Mouse (Mus musculus): Measurements from ENCODE around the gene Cln5. TPM values are rescaled to one million over a fixed set of nuclear protein-coding genes. Genes with fewer than 3 reads are reported as not detected.

Gene Cln5
- polyA plus RNA-seq (2015; fragmentation: Nextera tagmentation; extraction: Ambion mirVana), result 15.7 and 17.1 TPM in 2 replicates

DNA sequence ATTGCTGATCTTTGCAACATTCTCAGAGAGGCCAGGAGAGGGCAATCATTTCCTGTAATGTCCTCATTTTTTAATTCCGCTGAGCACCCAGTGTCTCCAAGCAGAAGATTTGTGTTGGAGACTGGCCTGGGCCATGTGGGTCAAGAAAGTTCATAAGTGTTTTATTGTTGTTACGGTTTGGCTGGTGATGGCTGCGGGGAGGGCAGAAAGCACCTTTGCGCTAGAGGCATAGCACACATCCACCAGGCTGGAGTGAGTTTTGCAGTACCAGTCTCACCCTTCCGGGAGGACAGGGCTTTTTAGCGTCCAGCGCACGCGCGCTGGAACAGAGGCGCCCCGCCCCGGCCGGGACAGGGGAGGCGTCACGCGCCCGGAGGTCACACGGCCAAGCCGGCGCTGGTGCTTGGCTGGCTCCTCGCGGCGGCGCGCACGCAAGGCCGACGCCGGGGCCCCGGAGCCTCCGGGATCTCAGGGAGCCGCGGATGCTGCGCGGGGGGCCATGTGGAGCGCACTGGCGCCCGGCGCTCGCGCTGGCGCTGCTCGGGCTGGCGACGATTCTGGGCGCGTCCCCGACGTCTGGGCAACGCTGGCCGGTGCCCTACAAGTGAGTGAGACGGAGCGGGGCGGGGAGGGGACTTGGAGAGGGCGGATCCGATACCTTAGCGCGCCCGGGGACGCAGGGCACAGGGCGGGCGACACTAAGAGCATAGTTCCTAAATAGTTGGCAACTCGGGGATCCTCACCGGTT is at the start of gene Cln5:
Gene Cln5, plus strand, starts transcription at position 353 of the 748 bp plus-strand sequence.
- peak within 1 kb of the TSS; percentile 79 for H3K9ac ChIP-seq (ENCODE audit: low read depth, low read length)
- no peaks in the 10 kb centered on the region for H3K4me1 ChIP-seq (replicated peaks; ENCODE audit: control insufficient read depth, insufficient read depth, low read length)
- H3K27me3 ChIP-seq (replicated peaks; ENCODE audit: control insufficient read depth, insufficient read depth, low read length), result no peaks in the 10 kb centered on the region
- no peaks in the 10 kb centered on the region for H3K9me3 ChIP-seq (ENCODE audit: control insufficient read depth)
- peak within 1 kb of the TSS; percentile 77 for H3K4me3 ChIP-seq (ENCODE audit: low read depth, low read length)
- H3K36me3 ChIP-seq (ENCODE audit: control insufficient read depth, insufficient read depth), result peaks cover 22% of the 10 kb centered on the region
- H3K4me2 ChIP-seq (replicated peaks; ENCODE audit: low read depth), result peak within 1 kb of the TSS; percentile 90
- under 1% methylated on average over 61 of the region's 65 CpGs for WGBS
- peak; percentile 98 for ATAC-seq
- TF ChIP-seq CTCF (IDR thresholded peaks at IDR 0.05; ENCODE audit: low read depth), result peak; percentile 71
- H3K27ac ChIP-seq (ENCODE audit: low read depth, low read length), result peak within 1 kb of the TSS; percentile 80

DNA sequence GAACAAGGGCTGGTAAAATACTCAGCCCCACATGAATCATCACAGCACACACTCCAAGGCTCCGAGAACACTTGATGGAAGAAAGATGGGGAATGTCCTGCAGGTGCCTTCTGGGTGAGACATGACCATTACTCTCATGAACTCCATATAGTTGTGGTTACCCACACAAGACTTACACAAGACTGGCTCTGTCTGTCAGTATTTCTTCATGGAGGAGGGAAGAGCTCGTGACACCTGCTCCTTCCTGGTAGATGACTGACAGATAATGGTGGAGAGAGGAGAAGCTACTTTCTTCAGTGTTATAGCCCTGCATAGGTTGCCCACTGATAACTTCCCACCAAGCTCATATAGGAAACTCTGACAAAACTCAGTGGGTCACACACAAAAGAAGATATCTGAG is 40.8 kb upstream of the Cln5 start:
- no peak overlapping the region for H3K9ac ChIP-seq (ENCODE audit: low read depth, low read length)
- H3K36me3 ChIP-seq (ENCODE audit: control insufficient read depth, insufficient read depth), result no peaks in the 10 kb centered on the region
- H3K4me2 ChIP-seq (replicated peaks; ENCODE audit: low read depth), result no peak overlapping the region
- no peaks in the 10 kb centered on the region for H3K9me3 ChIP-seq (ENCODE audit: control insufficient read depth)
- no peak overlapping the region for H3K4me3 ChIP-seq (ENCODE audit: low read depth, low read length)
- H3K4me1 ChIP-seq (replicated peaks; ENCODE audit: control insufficient read depth, insufficient read depth, low read length), result no peaks in the 10 kb centered on the region
- no peak for ATAC-seq
- 72% methylated on average over 2 of the region's 2 CpGs for WGBS
- H3K27me3 ChIP-seq (replicated peaks; ENCODE audit: control insufficient read depth, insufficient read depth, low read length), result no peaks in the 10 kb centered on the region
- H3K27ac ChIP-seq (ENCODE audit: low read depth, low read length), result no peak overlapping the region
- no peak for TF ChIP-seq CTCF (IDR thresholded peaks at IDR 0.05; ENCODE audit: low read depth)

DNA sequence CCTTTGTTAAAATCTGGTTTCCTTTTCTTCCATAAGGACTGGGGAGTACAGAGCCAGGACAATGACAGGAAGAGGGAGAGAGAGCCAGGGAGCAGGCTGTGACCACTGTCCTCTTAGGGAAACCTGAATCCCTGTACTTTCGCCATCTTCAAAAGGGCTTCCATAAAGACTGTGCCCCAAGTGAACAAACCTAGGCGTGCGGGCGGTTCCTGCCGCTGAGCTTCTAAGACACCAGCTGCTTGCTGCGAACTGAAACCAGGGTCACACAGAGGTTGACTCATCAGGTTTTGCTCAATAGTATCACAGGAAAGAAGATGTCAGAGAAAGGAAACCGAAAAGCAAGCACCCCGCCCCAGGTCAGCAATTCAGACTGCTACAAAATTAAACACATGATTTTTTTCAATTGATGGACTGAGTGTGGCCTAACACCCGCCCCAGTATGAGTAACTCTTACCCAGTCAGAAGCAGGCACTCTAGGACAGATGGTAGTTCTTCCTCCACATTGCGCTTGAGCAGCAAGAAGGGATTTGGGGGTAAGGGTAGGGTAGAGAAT is 36.7 kb upstream of the Cln5 start:
- no peaks in the 10 kb centered on the region for H3K4me1 ChIP-seq (replicated peaks; ENCODE audit: control insufficient read depth, insufficient read depth, low read length)
- no peak overlapping the region for H3K4me2 ChIP-seq (replicated peaks; ENCODE audit: low read depth)
- no peaks in the 10 kb centered on the region for H3K27me3 ChIP-seq (replicated peaks; ENCODE audit: control insufficient read depth, insufficient read depth, low read length)
- no peak overlapping the region for H3K9ac ChIP-seq (ENCODE audit: low read depth, low read length)
- WGBS, result 62% methylated on average over 10 of the region's 10 CpGs
- ATAC-seq, result no peak
- H3K27ac ChIP-seq (ENCODE audit: low read depth, low read length), result no peak overlapping the region
- H3K36me3 ChIP-seq (ENCODE audit: control insufficient read depth, insufficient read depth), result no peaks in the 10 kb centered on the region
- H3K9me3 ChIP-seq (ENCODE audit: control insufficient read depth), result no peaks in the 10 kb centered on the region
- no peak for TF ChIP-seq CTCF (IDR thresholded peaks at IDR 0.05; ENCODE audit: low read depth)
- no peak overlapping the region for H3K4me3 ChIP-seq (ENCODE audit: low read depth, low read length)

DNA sequence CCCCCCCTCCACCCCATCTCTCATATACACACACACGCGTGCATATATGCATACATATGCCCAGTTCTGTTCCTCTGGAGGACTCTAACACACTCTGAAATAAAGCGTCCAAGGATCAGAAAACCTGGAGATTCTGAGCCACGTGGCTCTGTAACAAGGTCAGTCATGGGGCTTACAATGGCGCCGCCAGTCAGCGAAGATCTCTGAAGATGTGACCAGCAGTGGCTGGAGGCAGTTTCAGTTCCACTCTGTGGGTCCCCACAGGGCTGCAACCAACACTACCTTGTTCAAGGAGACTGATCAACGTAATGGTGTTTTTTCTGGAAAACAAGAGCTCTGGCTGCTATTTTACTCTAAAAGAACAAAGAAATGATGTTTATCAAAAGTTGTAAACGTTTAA is 35.9 kb upstream of the Cln5 start:
- no peak overlapping the region for H3K9ac ChIP-seq (ENCODE audit: low read depth, low read length)
- no peak overlapping the region for H3K4me2 ChIP-seq (replicated peaks; ENCODE audit: low read depth)
- ATAC-seq, result no peak
- no peak overlapping the region for H3K27ac ChIP-seq (ENCODE audit: low read depth, low read length)
- H3K27me3 ChIP-seq (replicated peaks; ENCODE audit: control insufficient read depth, insufficient read depth, low read length), result no peaks in the 10 kb centered on the region
- no peak for TF ChIP-seq CTCF (IDR thresholded peaks at IDR 0.05; ENCODE audit: low read depth)
- no peaks in the 10 kb centered on the region for H3K9me3 ChIP-seq (ENCODE audit: control insufficient read depth)
- H3K36me3 ChIP-seq (ENCODE audit: control insufficient read depth, insufficient read depth), result no peaks in the 10 kb centered on the region
- H3K4me3 ChIP-seq (ENCODE audit: low read depth, low read length), result no peak overlapping the region
- 80% methylated on average over 9 of the region's 9 CpGs for WGBS
- no peaks in the 10 kb centered on the region for H3K4me1 ChIP-seq (replicated peaks; ENCODE audit: control insufficient read depth, insufficient read depth, low read length)

DNA sequence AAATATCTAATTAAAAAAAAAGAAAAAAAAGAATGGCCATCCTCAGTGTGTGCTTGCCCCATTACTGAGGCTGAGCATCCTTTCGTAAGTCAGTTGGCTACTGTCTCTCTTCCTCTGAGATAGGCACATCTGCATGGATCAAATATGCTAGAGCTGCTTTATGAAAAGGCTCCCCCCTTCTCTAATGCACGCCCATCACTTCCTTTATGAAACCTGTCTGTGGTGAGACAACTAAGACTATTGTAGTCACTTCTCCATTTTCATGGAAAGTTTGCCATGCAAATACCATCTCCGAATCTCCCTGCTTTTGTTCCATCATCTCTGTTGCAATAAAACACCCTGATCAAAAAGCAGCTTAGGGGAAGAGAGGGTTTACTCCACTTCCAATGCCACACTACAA is 33.0 kb upstream of the Cln5 start:
- Histone ChIP-seq H3K27ac (ENCODE audit: low read depth, low read length) (no peak overlapping the region), H3K4me1 (replicated peaks; ENCODE audit: control insufficient read depth, insufficient read depth, low read length) (no peaks in the 10 kb centered on the region), H3K27me3 (replicated peaks; ENCODE audit: control insufficient read depth, insufficient read depth, low read length) (no peaks in the 10 kb centered on the region), H3K4me2 (replicated peaks; ENCODE audit: low read depth) (no peak overlapping the region), H3K9me3 (ENCODE audit: control insufficient read depth) (no peaks in the 10 kb centered on the region), H3K9ac (ENCODE audit: low read depth, low read length) (no peak overlapping the region), H3K4me3 (ENCODE audit: low read depth, low read length) (no peak overlapping the region), H3K36me3 (ENCODE audit: control insufficient read depth, insufficient read depth) (no peaks in the 10 kb centered on the region)
- no peak for ATAC-seq
- TF ChIP-seq CTCF (IDR thresholded peaks at IDR 0.05; ENCODE audit: low read depth), result no peak
- WGBS, result 74% methylated on average over 3 of the region's 3 CpGs

DNA sequence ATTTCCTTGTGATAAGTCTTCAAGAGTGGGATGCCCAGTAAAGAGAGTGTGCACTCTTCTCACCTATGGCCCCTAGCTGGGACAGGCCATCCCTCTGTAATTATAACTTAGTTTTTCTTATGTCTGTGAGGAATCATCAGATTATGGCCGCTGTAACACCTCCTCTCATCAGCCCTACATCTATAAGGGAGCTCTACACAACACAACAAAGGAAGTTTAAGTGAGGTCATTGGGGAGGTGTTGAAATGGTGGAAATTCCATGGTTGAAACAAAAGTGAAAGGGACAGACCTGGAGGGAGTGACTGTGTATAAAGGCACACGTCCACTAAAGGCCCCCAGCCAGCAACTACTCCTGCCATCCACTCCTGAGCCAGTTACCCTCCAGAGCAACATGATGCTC is 23.3 kb upstream of the Cln5 start, which contains the start of gene Acod1:
Gene Acod1, plus strand, starts transcription at position 301 of the 400 bp plus-strand sequence.
- Histone ChIP-seq H3K4me3 (ENCODE audit: low read depth, low read length) (no peak within 1 kb of the TSS), H3K27me3 (replicated peaks; ENCODE audit: control insufficient read depth, insufficient read depth, low read length) (no peaks in the 10 kb centered on the region), H3K4me2 (replicated peaks; ENCODE audit: low read depth) (no peak within 1 kb of the TSS), H3K4me1 (replicated peaks; ENCODE audit: control insufficient read depth, insufficient read depth, low read length) (no peaks in the 10 kb centered on the region), H3K27ac (ENCODE audit: low read depth, low read length) (no peak within 1 kb of the TSS), H3K9me3 (ENCODE audit: control insufficient read depth) (no peaks in the 10 kb centered on the region), H3K36me3 (ENCODE audit: control insufficient read depth, insufficient read depth) (no peaks in the 10 kb centered on the region), H3K9ac (ENCODE audit: low read depth, low read length) (no peak within 1 kb of the TSS)
- 68% methylated on average over 2 of the region's 2 CpGs for WGBS
- TF ChIP-seq CTCF (IDR thresholded peaks at IDR 0.05; ENCODE audit: low read depth), result no peak
- ATAC-seq, result no peak

Measured in intestine, postnatal 0 days (tissue).